Mouse (Mus musculus): ENCODE data around the gene Rmdn3. TPM values are rescaled to one million over a fixed set of nuclear protein-coding genes. Genes with fewer than 3 reads are reported as not detected.

The Rmdn3 gene
- total RNA-seq, 1 experiment = 72.9 TPM

GRCm38 (mm10) chr2:119166901-119167865, 10.3 kb upstream of the Rmdn3 start, which contains the start of gene Gchfr:
Gene Gchfr, plus strand, starts transcription at chr2:119167773.
- Histone ChIP-seq H3K4me3 (ENCODE audit: insufficient read depth in 1 of 2, low read depth in 1 of 2, low read length in 2 of 2, poor library complexity in 1 of 2, severe bottlenecking in 1 of 2) (peak within 1 kb of the TSS; percentile 67 to 86), H3K36me3 (ENCODE audit: control insufficient read depth, insufficient read depth, low read length, poor library complexity, severe bottlenecking) (no peaks in the 10 kb centered on the region), H3K9me3 (ENCODE audit: control insufficient read depth, insufficient read depth, low read depth, low read length) (no peaks in the 10 kb centered on the region), H3K9ac (ENCODE audit: insufficient read depth, low read depth, low read length, poor library complexity, severe bottlenecking) (peak within 1 kb of the TSS; percentile 11; the same call in 1 of the 2 replicates), H3K4me1 (ENCODE audit: control insufficient read depth in 2 of 2, insufficient read depth in 2 of 2, low read length in 2 of 2, poor library complexity in 1 of 2) (peaks cover 2 to 6% of the 10 kb centered on the region in 2 experiments; a peak in 1 of 4 replicates), H3K27ac (ENCODE audit: insufficient read depth, low read depth, low read length, poor library complexity, severe bottlenecking) (no peak within 1 kb of the TSS)
- in situ Hi-C loops (cut with MboI; ENCODE audit: low sequenced_read_pairs in 2 of 2, unreplicated experiment in 2 of 2) = no loop called here
- no peak for DNase-seq (ENCODE audit: low read depth, low spot score)
- no peak for TF ChIP-seq ZC3H11A (IDR thresholded peaks at IDR 0.05; ENCODE audit: borderline replicate concordance, low read depth, low read length)
- TF ChIP-seq ZNF384 (IDR thresholded peaks at IDR 0.05; ENCODE audit: low read depth, low read length) = no peak
- no peak for TF ChIP-seq MAFK (IDR thresholded peaks at IDR 0.05; ENCODE audit: insufficient read depth, low read depth, low read length)
- TF ChIP-seq HCFC1 (IDR thresholded peaks at IDR 0.05; ENCODE audit: borderline replicate concordance, insufficient read depth, low read length) = no peak
- TF ChIP-seq CHD2 (IDR thresholded peaks at IDR 0.05; ENCODE audit: low read depth, low read length) = no peak

DNA sequence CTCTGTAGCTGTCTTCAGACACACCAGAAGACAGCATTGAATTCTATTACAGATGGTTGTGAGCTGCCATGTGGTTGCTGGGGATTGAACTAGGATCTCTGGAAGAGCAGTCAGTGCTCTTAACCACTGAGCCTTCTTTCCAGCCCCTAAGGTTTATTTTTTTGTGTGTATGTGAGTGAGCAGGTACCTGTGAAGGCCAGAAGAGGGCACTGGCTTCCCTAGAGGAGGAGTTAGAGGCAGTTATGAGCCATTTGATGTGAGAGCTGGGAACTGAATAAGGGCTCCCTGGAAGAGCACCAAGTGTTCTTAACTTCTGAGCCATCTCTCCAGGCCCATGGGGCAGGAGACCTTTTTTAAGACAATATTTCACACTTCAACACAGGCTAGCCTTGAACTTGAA, 8.6 kb upstream of the Rmdn3 start:
- H3K9me3 ChIP-seq (ENCODE audit: control insufficient read depth, insufficient read depth, low read depth, low read length) = no peaks in the 10 kb centered on the region
- no peaks in the 10 kb centered on the region for H3K36me3 ChIP-seq (ENCODE audit: control insufficient read depth, insufficient read depth, low read length, poor library complexity, severe bottlenecking)
- in situ Hi-C loops (cut with MboI; ENCODE audit: low sequenced_read_pairs in 2 of 2, unreplicated experiment in 2 of 2) = no loop called here
- H3K4me1 ChIP-seq (ENCODE audit: control insufficient read depth in 2 of 2, insufficient read depth in 2 of 2, low read length in 2 of 2, poor library complexity in 1 of 2) = peaks cover 5 to 12% of the 10 kb centered on the region in 2 experiments; a peak in 1 of 4 replicates
- no peak overlapping the region for H3K27ac ChIP-seq (ENCODE audit: insufficient read depth, low read depth, low read length, poor library complexity, severe bottlenecking)
- H3K9ac ChIP-seq (ENCODE audit: insufficient read depth, low read depth, low read length, poor library complexity, severe bottlenecking) = no peak overlapping the region
- H3K4me3 ChIP-seq (ENCODE audit: insufficient read depth in 1 of 2, low read depth in 1 of 2, low read length in 2 of 2, poor library complexity in 1 of 2, severe bottlenecking in 1 of 2) = no peak overlapping the region
- no peak for DNase-seq (ENCODE audit: low read depth, low spot score)
- TF ChIP-seq ZNF384 (IDR thresholded peaks at IDR 0.05; ENCODE audit: low read depth, low read length) (0 out of 2 replicates have a peak, but pooled peaks have one; percentile 23), HCFC1 (IDR thresholded peaks at IDR 0.05; ENCODE audit: borderline replicate concordance, insufficient read depth, low read length) (no peak)

GRCm38 (mm10) chr2:119163999-119164398, 7.2 kb upstream of the Rmdn3 start:
- H3K9ac ChIP-seq (ENCODE audit: insufficient read depth, low read depth, low read length, poor library complexity, severe bottlenecking) = no peak overlapping the region
- no peak overlapping the region for H3K4me3 ChIP-seq (ENCODE audit: insufficient read depth in 1 of 2, low read depth in 1 of 2, low read length in 2 of 2, poor library complexity in 1 of 2, severe bottlenecking in 1 of 2)
- H3K36me3 ChIP-seq (ENCODE audit: control insufficient read depth, insufficient read depth, low read length, poor library complexity, severe bottlenecking) = no peaks in the 10 kb centered on the region
- in situ Hi-C loops (cut with MboI; ENCODE audit: low sequenced_read_pairs in 2 of 2, unreplicated experiment in 2 of 2) = no loop called here
- H3K27ac ChIP-seq (ENCODE audit: insufficient read depth, low read depth, low read length, poor library complexity, severe bottlenecking) = no peak overlapping the region
- H3K4me1 ChIP-seq (ENCODE audit: control insufficient read depth in 2 of 2, insufficient read depth in 2 of 2, low read length in 2 of 2, poor library complexity in 1 of 2) = peaks cover 5 to 14% of the 10 kb centered on the region in 2 experiments; a peak in 1 of 4 replicates
- H3K9me3 ChIP-seq (ENCODE audit: control insufficient read depth, insufficient read depth, low read depth, low read length) = no peaks in the 10 kb centered on the region
- TF ChIP-seq HCFC1 (IDR thresholded peaks at IDR 0.05; ENCODE audit: borderline replicate concordance, insufficient read depth, low read length) (no peak), MAFK (IDR thresholded peaks at IDR 0.05; ENCODE audit: insufficient read depth, low read depth, low read length) (no peak), ZNF384 (IDR thresholded peaks at IDR 0.05; ENCODE audit: low read depth, low read length) (no peak), ZC3H11A (IDR thresholded peaks at IDR 0.05; ENCODE audit: borderline replicate concordance, low read depth, low read length) (no peak), CHD2 (IDR thresholded peaks at IDR 0.05; ENCODE audit: low read depth, low read length) (no peak)
- DNase-seq (ENCODE audit: low read depth, low spot score) = no peak

DNA sequence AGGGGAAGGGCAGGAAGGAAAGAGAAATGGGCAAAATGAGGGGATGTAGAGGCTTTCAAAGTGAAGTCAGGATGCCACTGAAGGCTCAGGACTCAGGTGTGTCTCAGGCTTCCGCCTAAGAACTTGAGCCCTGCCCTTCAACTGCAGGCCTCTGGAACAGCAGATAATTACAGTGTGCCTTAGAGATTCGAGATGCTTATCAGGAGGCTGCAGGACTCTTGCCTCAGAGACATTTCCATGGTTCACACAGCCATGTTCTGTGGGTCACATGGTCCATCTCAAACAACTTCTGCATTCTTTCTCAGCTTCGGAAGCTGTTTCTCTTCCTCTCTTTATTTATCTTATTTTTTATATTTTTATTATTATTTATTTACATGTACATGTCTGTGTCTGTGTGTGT, 6.3 kb upstream of the Rmdn3 start:
- in situ Hi-C loops (cut with MboI; ENCODE audit: low sequenced_read_pairs in 2 of 2, unreplicated experiment in 2 of 2) = no loop called here
- peaks cover 5 to 14% of the 10 kb centered on the region in 2 experiments; a peak in 1 of 4 replicates for H3K4me1 ChIP-seq (ENCODE audit: control insufficient read depth in 2 of 2, insufficient read depth in 2 of 2, low read length in 2 of 2, poor library complexity in 1 of 2)
- H3K9ac ChIP-seq (ENCODE audit: insufficient read depth, low read depth, low read length, poor library complexity, severe bottlenecking) = no peak overlapping the region
- no peak for TF ChIP-seq ZNF384 (IDR thresholded peaks at IDR 0.05; ENCODE audit: low read depth, low read length)
- TF ChIP-seq MAFK (IDR thresholded peaks at IDR 0.05; ENCODE audit: insufficient read depth, low read depth, low read length) = no peak
- TF ChIP-seq ZC3H11A (IDR thresholded peaks at IDR 0.05; ENCODE audit: borderline replicate concordance, low read depth, low read length) = no peak
- H3K9me3 ChIP-seq (ENCODE audit: control insufficient read depth, insufficient read depth, low read depth, low read length) = no peaks in the 10 kb centered on the region
- no peak overlapping the region for H3K4me3 ChIP-seq (ENCODE audit: insufficient read depth in 1 of 2, low read depth in 1 of 2, low read length in 2 of 2, poor library complexity in 1 of 2, severe bottlenecking in 1 of 2)
- no peaks in the 10 kb centered on the region for H3K36me3 ChIP-seq (ENCODE audit: control insufficient read depth, insufficient read depth, low read length, poor library complexity, severe bottlenecking)
- DNase-seq (ENCODE audit: low read depth, low spot score) = no peak
- no peak overlapping the region for H3K27ac ChIP-seq (ENCODE audit: insufficient read depth, low read depth, low read length, poor library complexity, severe bottlenecking)

All from ES-E14 (cell line).